Mouse (Mus musculus) cerebellum, postnatal 36 days (tissue): ENCODE results near the gene B4galnt1.
"Not testable (repeated sequence)": the region's sequence is repeated elsewhere in the genome, so short reads cannot be mapped to it uniquely, and the experiment has no call there.

Experiments
- DNase-seq, 2 experiments: peaks; one replicate each; pipeline ENCODE4 v3.0.0; 2021 to 2022; ENCODE audit warnings: mixed read lengths in 2 of 2

B4galnt1 gene

GRCm38 (mm10) chr10:127143228-127143627, 21.8 kb upstream of the B4galnt1 start:
- peak in 1 of 2 experiments; percentile 40 for DNase-seq

GRCm38 (mm10) chr10:127144536-127144935, 20.5 kb upstream of the B4galnt1 start:
- no peak for DNase-seq

GRCm38 (mm10) chr10:127145303-127145702, 19.7 kb upstream of the B4galnt1 start:
- DNase-seq = no peak

GRCm38 (mm10) chr10:127147135-127147534, 17.9 kb upstream of the B4galnt1 start:
- no peak for DNase-seq

- DNase-seq = no peak
These were observed 14.6 kb upstream of the B4galnt1 start for GRCm38 (mm10) chr10:127150471-127150872.

GRCm38 (mm10) chr10:127151233-127151632, 13.8 kb upstream of the B4galnt1 start:
- DNase-seq = not testable (repeated sequence)

- not testable (repeated sequence) for DNase-seq
These were observed 12.5 kb upstream of the B4galnt1 start for GRCm38 (mm10) chr10:127152556-127152955.

- DNase-seq = no peak
These were observed 11.7 kb upstream of the B4galnt1 start for GRCm38 (mm10) chr10:127153323-127153722.

GRCm38 (mm10) chr10:127154241-127154640, 10.8 kb upstream of the B4galnt1 start:
- no peak for DNase-seq

GRCm38 (mm10) chr10:127154652-127155051, 10.4 kb upstream of the B4galnt1 start:
- no peak for DNase-seq

- DNase-seq = no peak
These were observed 8.9 kb upstream of the B4galnt1 start for GRCm38 (mm10) chr10:127156089-127156488.

GRCm38 (mm10) chr10:127156511-127156910, 8.5 kb upstream of the B4galnt1 start:
- DNase-seq = no peak

- DNase-seq = no peak
These were observed 6.6 kb upstream of the B4galnt1 start for GRCm38 (mm10) chr10:127158471-127158870.

- no peak for DNase-seq
These were observed 4.9 kb upstream of the B4galnt1 start for GRCm38 (mm10) chr10:127160081-127160480.

GRCm38 (mm10) chr10:127160728-127161127, 4.3 kb upstream of the B4galnt1 start:
- DNase-seq = no peak

- not testable (repeated sequence) for DNase-seq
These were observed 2.2 kb upstream of the B4galnt1 start for GRCm38 (mm10) chr10:127162771-127163261.

GRCm38 (mm10) chr10:127164190-127164589, 835 bp upstream of the B4galnt1 start:
- DNase-seq = no peak

- DNase-seq = no peak
These were observed 279 bp downstream of the B4galnt1 start for GRCm38 (mm10) chr10:127165354-127165653.

- DNase-seq = peak; percentile 60 to 70
These were observed 804 bp downstream of the B4galnt1 start for GRCm38 (mm10) chr10:127165654-127166403.

GRCm38 (mm10) chr10:127166404-127166715, 1.3 kb downstream of the B4galnt1 start:
- DNase-seq = no peak

GRCm38 (mm10) chr10:127166771-127167613, 2.0 kb downstream of the B4galnt1 start:
- DNase-seq = no peak

GRCm38 (mm10) chr10:127167614-127168192, 2.7 kb downstream of the B4galnt1 start:
- no peak for DNase-seq

GRCm38 (mm10) chr10:127170002-127170401, 5.0 kb downstream of the B4galnt1 start:
- DNase-seq = no peak

- peak in 1 of 2 experiments; percentile 50 for DNase-seq
These were observed 5.8 kb downstream of the B4galnt1 start for GRCm38 (mm10) chr10:127170837-127171272.
